Mouse (Mus musculus) C2C12 (cell line): Measurements from ENCODE around the gene 2410004B18Rik. TPM values are rescaled to one million over a fixed set of nuclear protein-coding genes. Genes with fewer than 3 reads are reported as not detected.
"Not testable (repeated sequence)": the region's sequence is repeated elsewhere in the genome, so short reads cannot be mapped to it uniquely, and the experiment has no call there.

Experiments
- H3K27me3 ChIP-seq: one replicate; pipeline ENCODE4 v1.6.1; 2011; ENCODE audit not compliant: control insufficient read depth, insufficient read depth, insufficient read length
- H3K36me3 ChIP-seq: one replicate; pipeline ENCODE4 v1.6.1; 2011; ENCODE audit not compliant: control insufficient read depth, insufficient read depth
- H3K4me3 ChIP-seq: one replicate; pipeline ENCODE4 v1.5.1; 2011; ENCODE audit warnings: mild to moderate bottlenecking, control low read depth; ENCODE audit not compliant: poor library complexity, insufficient read depth, severe bottlenecking
- H3K79me2 ChIP-seq: one replicate; pipeline ENCODE4 v1.6.1; 2011; ENCODE audit not compliant: control insufficient read depth, insufficient read depth
- H3K79me3 ChIP-seq: one replicate; pipeline ENCODE4 v1.6.1; 2011; ENCODE audit warnings: low read depth, control low read depth
- H3ac ChIP-seq: one replicate; pipeline ENCODE3; 2011; ENCODE audit warnings: low read depth; ENCODE audit not compliant: control insufficient read depth, insufficient read length
- CEBPB ChIP-seq: IDR thresholded peaks from one replicate; pipeline ENCODE4 v1.6.1; 2011; ENCODE audit warnings: low read depth, mild to moderate bottlenecking, control low read depth, moderate library complexity
- CTCF ChIP-seq: IDR thresholded peaks from one replicate; pipeline ENCODE4 v1.5.1; 2011; ENCODE audit not compliant: control insufficient read depth, insufficient read depth, insufficient read length
- FOSL1 ChIP-seq: IDR thresholded peaks from one replicate; pipeline ENCODE4 v1.8.0; 2011; ENCODE audit warnings: mild to moderate bottlenecking, low read length; ENCODE audit not compliant: poor library complexity, insufficient read depth, severe bottlenecking
- MAX ChIP-seq: IDR thresholded peaks from one replicate; pipeline ENCODE4 v1.6.1; 2011; ENCODE audit warnings: mild to moderate bottlenecking, control low read depth
- MYOD1 ChIP-seq: IDR thresholded peaks from one replicate; pipeline ENCODE4 v1.6.1; 2011; ENCODE audit warnings: low read depth; ENCODE audit not compliant: control insufficient read depth, insufficient read length
- MYOG ChIP-seq: IDR thresholded peaks from one replicate; pipeline ENCODE4 v1.6.1; 2011; ENCODE audit not compliant: control insufficient read depth, insufficient read length; ENCODE audit errors: extremely low read depth
- USF1 ChIP-seq: IDR thresholded peaks from one replicate; pipeline ENCODE4 v1.6.1; 2011; ENCODE audit warnings: low read depth, mild to moderate bottlenecking, control low read depth, moderate library complexity
- polyA plus RNA-seq: library from polyadenylated mRNA; unstranded; fragments of >200 nt; fragmentation: generic; extraction: Trizol; gene quantifications from one replicate; pipeline ENCODE4 v1.2.1, GENCODE M21; 2012; ENCODE audit warnings: missing spikeins

2410004B18Rik gene
- polyA plus RNA-seq, 1 experiment, result 22.9 TPM

- Histone ChIP-seq H3K4me3 (no peak overlapping the region), H3K36me3 (no peaks in the 10 kb centered on the region), H3K79me3 (no peaks in the 10 kb centered on the region), H3K27me3 (no peaks in the 10 kb centered on the region), H3ac (no peak overlapping the region), H3K79me2 (no peaks in the 10 kb centered on the region)
- TF ChIP-seq CEBPB, result no peak
- TF ChIP-seq USF1, result no peak
- no peak for TF ChIP-seq MYOG
- no peak for TF ChIP-seq MYOD1
- no peak for TF ChIP-seq CTCF
- no peak for TF ChIP-seq FOSL1
- no peak for TF ChIP-seq MAX
Measured at GRCm38 (mm10) chr3:145913263-145913662, 24.6 kb upstream of the 2410004B18Rik start.

GRCm38 (mm10) chr3:145913942-145914341 lies 23.9 kb upstream of the 2410004B18Rik start:
- H3K79me2 ChIP-seq, H3K4me3 ChIP-seq, H3K79me3 ChIP-seq, H3ac ChIP-seq, H3K36me3 ChIP-seq, H3K27me3 ChIP-seq: not testable (repeated sequence)

GRCm38 (mm10) chr3:145916374-145916773 lies 21.4 kb upstream of the 2410004B18Rik start:
- TF ChIP-seq CEBPB, result no peak
- Histone ChIP-seq H3K79me3 (no peaks in the 10 kb centered on the region), H3K36me3 (no peaks in the 10 kb centered on the region), H3ac (no peak overlapping the region), H3K79me2 (no peaks in the 10 kb centered on the region), H3K4me3 (no peak overlapping the region), H3K27me3 (no peaks in the 10 kb centered on the region)

GRCm38 (mm10) chr3:145916826-145917225 lies 21.0 kb upstream of the 2410004B18Rik start:
- H3ac ChIP-seq, result no peak overlapping the region
- H3K79me2 ChIP-seq, result no peaks in the 10 kb centered on the region
- H3K4me3 ChIP-seq, result no peak overlapping the region
- TF ChIP-seq USF1 (no peak), MAX (no peak), CTCF (no peak)
- H3K79me3 ChIP-seq, result no peaks in the 10 kb centered on the region
- H3K36me3 ChIP-seq, result no peaks in the 10 kb centered on the region
- no peaks in the 10 kb centered on the region for H3K27me3 ChIP-seq

GRCm38 (mm10) chr3:145922019-145922854 lies 15.6 kb upstream of the 2410004B18Rik start, which contains the start of gene Bcl10:
TSS of gene Bcl10 (plus strand) at chr3:145922804.
- peak within 1 kb of the TSS; percentile 25 for H3K4me3 ChIP-seq
- peaks cover 26% of the 10 kb centered on the region for H3K79me3 ChIP-seq
- H3K36me3 ChIP-seq, result no peaks in the 10 kb centered on the region
- TF ChIP-seq MYOG, result no peak
- peaks cover 30% of the 10 kb centered on the region for H3K79me2 ChIP-seq
- peak within 1 kb of the TSS; percentile 31 for H3ac ChIP-seq
- no peaks in the 10 kb centered on the region for H3K27me3 ChIP-seq

- TF ChIP-seq MYOD1 (no peak), CEBPB (no peak), MYOG (no peak), CTCF (no peak)
- Histone ChIP-seq H3K4me3 (no peak overlapping the region), H3K79me2 (peaks cover 37% of the 10 kb centered on the region), H3K27me3 (no peaks in the 10 kb centered on the region), H3K79me3 (peaks cover 33% of the 10 kb centered on the region), H3ac (no peak overlapping the region), H3K36me3 (peaks cover 4% of the 10 kb centered on the region)
Measured at GRCm38 (mm10) chr3:145922971-145923370, 14.8 kb upstream of the 2410004B18Rik start.
